Mouse (Mus musculus) T-helper 1 cell (primary cell): Measurements from ENCODE around the gene Scrt2.
"Not testable (repeated sequence)": the region's sequence is repeated elsewhere in the genome, so short reads cannot be mapped to it uniquely, and the experiment has no call there.

Experiments
- in situ Hi-C: fragments of 300-600 bp; cut with MboI, MseI; formaldehyde crosslinking; loops from one replicate; pipeline ENCODE4 v1.15.1; 2025; ENCODE audit warnings: high pct_unique_total_duplicates

Scrt2 gene

DNA sequence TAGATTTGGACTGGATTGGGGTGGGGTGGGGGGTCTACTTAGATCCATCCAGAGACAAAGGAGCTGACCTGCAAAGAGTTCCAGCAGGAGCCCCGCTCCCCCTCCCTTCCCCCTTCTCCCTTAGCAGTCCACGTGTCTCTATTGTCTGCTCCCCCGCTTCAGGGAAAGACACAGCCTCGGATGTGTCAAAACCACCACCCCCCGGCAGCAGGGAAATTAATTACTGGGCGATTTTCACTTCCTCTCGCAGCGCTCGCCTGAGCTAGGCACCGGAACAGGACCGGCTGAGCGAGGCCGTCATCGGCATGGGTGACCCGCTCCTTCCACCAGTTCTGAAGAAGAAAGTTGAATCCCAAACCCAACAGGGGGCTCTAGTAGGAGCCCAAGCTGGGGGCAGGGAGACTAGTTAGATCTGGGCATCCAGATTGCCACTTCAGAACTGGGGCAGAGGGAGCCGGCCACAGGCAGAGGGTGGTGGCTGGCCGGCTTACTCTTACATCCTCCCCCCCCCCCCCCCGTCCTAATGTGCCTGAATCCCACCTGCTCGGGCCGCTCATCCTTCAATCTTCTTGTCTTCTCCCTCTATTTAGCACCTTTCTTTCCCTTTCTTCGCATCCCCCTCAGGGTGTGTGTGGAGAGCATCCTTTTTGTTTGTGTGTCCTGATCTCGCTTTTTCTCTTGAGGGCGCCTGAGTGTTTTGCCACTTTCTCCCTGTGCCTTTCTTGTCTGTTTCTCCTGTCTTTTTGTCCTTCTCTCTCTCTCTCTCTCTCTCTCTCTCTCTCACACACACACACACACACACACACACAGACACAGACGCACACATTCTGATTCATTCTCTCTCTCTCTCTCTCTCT, at the start of gene Scrt2:
TSS of gene Scrt2 (plus strand) at position 845 of the 857 bp plus-strand sequence.
- in situ Hi-C loops: no loop called here

DNA sequence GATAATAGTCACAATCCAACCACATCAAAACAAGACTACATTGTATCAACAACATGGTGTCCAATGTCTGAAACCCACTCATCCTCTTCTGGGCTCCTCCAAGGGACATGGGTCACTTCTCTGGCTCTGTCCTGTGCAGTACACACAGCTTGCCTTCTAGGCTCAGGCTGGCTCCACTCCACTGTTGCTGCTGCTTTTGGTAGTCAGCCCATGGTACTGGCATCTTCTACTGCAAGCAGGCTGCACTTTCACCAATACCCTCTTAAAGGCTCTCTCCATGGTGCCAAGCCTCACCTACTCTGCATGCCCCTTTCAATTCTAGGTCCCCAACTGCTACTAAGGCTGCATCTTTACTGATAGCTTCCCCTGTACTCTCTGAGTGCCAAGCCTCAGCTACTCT, 41.2 kb upstream of the Scrt2 start:
- in situ Hi-C loops: no loop called here

DNA sequence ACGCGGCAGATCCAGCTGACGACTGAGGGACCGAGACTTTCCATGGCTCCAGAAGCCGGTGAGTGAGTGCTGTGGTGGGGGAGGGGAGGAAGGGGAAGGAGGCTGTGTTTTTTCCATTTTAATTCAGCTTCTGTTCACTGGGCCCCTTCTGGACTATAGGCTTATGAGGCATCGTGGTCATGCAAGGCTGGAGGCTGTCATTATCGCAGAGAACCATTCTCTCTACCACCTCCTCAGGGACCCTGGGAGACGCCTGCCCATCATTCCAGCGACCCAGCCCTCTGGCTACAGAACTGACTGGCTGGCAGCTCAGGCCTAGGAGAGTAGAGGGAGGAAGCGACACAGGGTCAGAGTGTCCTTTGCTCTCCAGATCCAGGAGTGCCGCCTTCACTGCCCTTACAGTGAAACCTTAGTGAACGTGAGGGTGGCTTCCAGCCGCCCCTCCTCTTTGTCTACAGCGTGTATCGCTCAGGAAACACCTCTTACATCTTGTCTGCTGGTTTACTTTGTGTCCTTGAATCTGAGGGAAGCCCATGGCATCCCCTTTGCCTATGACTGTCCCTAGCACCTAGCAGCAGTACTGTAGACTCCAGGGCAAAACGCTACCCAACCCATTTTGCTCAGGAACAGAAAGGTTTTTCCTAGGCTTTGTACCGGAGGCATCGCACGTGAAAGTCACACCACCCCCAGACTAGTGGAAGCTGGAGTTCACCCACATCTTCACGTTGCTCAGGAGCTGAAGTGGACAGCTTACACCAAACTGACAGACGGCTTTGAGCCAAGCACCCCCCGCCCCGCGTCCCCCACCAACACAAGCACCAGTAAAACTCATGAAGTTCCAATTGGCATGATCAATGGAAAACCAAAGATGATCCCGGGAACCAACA, 34.0 kb upstream of the Scrt2 start:
- in situ Hi-C loops: no loop called here

DNA sequence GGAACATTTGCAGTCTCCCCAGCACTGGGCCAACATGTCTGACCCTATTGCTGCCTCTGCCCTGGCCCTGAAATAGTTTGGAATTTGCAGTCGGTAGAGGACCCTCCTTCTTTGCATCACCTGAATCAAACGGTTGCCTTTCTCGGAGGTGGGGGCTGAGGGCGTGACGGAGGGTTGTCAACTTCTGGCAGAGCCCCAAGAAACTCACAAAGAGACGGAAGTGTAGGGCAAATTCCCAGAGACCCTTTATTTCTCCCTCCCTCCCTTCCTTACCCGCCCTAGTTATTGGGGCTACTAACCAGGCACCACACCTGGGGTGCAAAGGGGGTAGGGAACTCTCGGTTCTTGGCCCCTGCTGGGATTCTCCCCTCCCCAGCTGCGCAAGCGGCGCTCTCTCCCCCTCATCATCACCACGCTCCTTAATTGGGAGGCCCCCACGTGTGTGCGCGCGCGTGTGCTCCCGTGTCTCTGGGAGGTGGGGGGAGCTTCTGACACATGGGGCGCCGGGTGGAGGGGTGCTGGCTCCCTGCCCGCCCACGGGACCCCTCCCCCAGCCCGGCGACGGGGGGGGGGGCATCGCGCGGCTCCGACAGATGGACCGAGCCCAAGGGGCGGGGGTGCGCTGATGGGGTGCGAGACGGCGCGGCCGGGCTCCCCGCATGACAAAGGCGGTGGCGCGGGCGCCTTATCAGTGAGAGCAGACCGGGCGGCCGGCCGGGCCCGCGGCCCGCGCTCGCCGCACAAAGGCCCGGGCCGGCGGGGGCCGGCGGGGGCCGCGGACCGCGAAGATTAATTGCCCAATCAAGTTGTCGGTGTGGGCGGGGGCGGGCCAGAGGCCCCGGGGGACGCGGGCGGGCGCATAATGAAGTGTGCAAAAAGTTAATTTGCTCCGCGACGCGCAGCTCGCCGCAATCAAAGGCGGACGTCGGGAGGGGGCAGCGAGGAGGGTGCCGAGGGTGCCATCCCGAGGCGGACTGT, 33.0 kb upstream of the Scrt2 start:
- in situ Hi-C loops: no loop called here

DNA sequence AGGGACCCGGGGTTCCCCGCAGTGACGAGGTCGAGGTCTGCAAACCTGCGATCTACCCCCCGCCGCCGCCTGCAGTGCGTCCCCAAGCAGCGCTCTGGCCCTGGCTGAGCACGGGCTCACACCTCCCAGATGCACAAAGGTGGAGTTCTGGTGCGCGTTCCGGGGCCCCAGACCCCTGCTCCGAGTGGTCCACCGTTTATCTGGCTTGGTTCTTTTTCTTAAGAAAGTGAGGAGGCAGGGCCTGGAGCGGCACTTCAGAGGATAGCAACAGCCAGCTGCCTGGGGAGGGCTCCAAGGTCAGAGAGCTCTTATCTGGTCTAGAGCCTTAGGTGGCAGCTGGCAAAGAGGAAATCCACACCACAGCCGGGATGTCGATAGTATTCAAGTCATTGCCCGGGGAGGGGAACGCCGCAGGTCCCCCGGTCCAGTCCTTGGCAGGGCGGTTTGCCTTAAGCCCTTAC, 32.3 kb upstream of the Scrt2 start:
- in situ Hi-C loops: no loop called here

DNA sequence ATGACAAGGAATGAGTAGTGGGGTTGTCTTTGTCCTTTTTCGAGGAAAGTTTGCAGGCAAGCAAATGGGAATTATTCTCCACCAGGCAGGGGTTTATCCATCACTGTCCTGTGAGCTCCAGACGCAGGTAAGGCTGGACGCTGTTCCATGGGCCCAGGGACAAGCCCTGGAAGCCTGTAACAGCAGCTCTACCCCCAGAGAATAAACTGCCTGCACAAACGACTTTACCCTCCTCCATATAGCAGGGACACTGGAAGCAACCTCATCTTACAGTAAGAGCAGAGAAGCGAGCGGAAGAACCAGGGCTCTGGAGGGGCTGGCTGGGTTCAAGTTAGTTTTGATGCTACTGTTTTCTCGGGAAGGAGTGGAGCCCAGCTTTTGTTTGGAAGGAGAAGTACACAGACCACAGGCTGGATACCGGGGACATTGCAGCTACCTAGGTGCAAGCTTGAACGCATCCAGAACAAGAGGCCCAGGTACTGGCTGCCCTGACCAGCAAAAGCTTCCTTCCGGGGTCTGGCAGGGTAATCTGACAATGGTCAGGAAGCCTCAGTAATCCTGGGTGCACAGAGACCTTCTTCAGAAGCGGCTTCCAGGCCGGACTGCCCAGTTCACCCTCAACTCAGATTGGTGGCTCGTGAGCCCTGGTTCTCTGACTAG, 31.6 kb upstream of the Scrt2 start:
- in situ Hi-C loops: no loop called here

DNA sequence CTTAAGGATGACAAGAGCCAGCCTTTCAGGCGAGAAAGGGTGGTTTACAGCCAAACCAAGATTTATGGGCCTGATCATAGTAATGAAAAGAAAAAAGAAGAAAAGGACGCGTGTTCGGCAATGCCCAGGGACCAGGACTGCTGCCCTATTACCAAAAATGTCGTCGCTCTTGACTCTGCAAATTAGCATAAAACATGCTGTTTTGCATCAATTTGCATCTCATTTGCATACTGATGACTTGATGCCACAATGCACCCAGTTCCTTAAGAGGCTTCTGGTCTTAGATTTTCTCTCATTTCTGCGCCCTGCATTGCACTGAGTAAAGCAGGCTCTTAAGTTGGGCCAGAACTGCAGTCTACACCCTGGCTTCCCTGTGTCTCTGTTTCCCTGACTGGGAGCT, 31.0 kb upstream of the Scrt2 start:
- in situ Hi-C loops: no loop called here

DNA sequence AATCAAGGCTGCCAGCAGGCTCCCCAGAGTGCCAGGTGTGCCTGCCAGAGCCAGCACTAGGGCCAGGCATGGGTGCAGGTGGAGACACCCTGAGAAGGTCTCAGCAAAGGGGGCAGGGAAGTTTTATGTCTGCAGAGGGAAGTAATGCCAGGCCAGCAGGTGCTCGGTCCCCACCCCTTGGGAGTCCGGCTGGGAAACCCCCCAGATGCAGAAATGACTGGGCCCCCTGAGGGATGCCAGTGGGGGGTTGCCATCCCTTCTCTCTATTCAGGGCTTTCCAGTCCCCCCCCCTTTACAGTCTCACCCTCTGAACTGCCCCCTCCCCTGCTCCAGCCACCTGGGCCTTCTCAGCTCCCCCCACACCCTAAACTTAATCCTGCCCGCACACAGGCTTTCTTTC, 29.3 kb upstream of the Scrt2 start:
- in situ Hi-C loops: no loop called here

DNA sequence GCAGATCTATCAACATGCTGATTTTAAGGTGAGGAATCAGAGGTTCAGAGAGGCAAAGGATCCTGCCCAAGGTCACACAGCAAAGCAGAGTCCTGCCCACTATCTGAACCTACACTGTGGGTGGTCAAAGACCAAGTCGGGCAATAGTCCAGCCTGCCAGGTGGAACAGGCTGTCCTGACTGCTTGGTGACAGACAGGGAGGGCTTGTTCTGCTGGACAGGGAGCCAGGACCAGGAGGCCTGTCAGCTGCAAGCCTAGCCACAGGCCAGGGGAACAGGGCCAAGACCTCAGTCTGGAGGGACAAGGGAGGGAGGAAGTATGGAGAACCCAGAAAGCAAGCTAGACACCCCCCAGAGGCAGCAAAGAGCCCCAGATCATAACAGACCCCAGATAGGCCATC, 25.9 kb upstream of the Scrt2 start:
- in situ Hi-C loops: no loop called here

DNA sequence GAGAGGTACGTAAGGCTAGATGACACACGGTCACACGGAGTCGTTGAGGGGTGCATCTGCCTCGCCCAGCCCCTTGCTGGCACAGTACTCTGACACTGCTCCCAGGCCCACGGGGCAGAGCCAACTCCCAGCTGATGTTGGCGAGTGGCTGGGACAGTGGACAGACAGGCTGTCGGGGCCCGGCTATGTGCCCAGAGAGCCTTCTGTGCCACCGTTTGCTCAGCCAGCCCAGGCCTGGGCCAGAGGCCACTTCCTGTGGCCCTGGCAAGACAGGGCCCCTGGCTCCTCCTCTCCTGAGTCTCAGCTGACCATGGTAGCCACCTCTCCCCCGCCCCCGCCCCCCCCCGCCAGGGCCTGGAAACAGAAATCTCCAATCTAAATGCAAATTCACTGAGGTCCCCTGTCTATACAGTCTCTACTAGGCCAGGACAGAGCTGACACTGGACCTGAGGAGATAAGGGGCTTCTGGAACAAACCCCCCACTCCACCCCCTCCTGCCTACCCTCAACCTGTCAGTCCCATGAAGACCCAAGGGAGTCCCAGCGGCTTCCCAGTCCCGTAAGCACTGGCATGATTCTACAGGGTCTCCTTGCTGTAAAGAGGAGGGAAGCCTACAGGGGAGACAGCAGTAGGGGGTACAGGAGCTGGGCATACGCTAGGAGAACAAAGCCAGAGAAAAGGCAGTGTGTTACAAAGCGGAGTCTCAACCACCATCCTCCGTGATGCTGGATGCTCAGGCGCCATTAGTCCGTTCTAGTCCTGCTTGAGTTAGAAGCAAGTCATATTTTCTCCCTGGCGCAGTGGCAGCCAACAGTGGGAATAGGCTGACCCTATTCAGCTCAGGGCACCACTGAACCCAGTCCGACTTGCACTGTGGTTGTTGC, 24.7 kb upstream of the Scrt2 start:
- in situ Hi-C loops: no loop called here

DNA sequence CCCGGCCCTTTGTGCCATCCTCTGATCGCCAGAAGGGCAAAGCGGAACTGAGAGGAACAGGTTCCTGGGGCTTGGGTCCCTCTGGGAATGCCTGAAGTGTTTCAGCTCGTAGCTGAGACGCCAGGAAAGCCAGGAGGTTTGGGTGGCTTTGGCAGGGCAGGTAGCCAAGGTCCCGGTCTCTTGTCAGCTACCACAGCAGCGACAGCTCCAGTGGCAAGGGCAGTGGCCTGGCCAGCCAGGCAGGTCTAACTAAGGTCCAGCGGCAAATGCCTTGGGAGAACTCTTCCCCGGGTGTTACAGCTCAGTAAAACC, 24.1 kb upstream of the Scrt2 start:
- in situ Hi-C loops: no loop called here

DNA sequence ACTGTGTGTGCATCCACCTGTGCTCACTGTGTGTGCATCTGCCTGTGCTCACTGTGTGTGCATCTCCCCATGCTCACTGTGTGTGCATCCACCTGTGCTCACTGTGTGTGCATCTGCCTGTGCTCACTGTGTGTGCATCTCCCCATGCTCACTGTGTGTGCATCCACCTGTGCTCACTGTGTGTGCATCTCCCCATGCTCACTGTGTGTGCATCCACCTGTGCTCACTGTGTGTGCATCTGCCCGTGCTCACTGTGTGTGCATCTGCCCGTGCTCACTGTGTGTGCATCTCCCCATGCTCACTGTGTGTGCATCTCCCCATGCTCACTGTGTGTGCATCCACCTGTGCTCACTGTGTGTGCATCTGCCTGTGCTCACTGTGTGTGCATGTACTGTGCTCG, 18.5 kb upstream of the Scrt2 start:
- in situ Hi-C loops: not testable (repeated sequence)

DNA sequence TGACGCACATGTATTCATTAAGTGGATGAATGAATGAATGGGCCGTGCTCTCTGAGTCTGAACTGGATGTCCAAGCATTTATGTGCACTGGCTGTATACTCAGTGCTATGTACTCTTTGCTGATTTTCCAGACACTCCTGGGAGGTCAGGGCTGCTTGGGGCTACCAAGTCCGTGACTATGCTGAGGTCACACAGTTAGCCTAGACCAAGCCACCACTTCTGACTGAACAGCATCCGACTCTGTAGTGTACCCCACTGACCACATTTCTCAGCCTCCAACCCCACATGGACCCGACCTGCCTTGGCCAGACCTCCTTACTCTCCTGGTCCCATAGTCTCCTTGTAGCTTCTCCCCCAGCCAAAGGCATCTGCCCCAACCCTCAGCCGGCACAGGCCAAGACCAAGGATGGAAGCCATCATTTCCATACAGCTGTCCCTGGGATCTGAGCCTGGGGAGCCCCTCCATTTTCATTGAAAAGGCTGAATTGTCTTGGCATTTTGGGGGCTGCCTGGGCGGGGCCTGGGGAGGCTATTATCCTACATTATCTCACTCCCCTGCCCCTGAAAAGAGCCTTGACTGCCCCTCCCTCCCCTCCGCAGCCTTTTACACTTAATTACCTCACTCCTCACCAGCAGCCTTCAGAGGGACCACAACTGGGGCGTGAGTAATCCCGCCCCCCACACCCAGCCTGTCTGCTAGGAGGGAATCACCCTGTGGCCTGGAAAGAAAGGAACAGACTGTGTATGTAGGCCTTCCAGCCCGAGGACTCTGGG, 12.5 kb upstream of the Scrt2 start:
- in situ Hi-C loops: no loop called here

DNA sequence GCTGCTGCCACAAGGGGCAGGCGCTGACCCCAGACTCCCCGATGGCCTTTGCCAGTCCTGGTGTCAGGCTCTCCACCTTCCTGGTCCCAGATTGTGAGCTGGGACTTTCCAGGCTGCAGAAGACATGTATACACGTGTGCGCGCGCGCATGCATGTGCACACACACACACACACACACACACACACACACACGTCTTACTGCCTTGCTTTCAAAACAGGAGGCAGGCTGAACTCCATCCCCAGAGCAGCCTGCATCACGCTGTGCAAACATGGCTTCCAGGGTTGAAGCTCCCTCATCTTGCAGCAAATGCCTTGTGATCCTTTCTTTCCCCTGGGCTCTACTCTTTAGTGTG, 11.9 kb upstream of the Scrt2 start:
- in situ Hi-C loops: no loop called here

DNA sequence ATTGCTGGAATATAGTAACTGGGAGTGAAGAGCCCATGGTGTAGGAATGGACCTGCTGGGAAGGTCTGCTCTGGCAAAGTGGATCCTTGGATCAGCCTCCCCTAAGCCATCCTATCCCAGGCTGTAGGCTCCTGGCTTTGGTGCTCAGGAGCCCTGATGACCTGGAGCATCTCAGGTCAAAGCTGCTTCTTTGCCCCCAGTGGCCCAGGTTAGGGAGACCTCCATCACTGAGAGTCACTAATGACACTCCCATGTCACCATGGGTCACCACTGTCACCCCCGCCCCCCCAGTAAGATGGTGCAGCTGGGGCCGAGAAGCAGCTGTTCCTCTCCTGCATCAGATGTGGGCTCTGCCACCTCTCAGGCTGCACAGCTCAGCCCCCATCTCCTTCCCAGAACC, 11.4 kb upstream of the Scrt2 start:
- in situ Hi-C loops: no loop called here

DNA sequence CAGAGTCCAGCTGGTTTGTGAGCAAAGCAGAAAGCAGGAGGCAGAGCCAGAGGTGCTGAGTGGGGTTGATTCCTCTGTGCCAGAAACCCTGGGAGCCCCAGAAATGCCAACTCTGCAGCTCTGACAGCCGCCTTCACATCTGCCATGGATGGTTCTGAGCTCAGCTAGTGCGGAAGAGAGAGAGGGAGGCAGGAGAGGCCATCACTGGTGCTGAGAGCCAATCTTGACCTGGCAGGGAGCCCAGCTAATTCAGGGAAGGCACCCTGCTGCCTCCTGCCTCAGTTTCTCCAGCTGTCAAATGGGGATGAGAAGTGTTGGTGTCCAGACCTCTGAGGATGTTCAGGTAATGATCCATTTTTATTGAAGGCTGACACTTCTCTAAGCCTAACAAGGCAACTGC, 6.8 kb upstream of the Scrt2 start:
- in situ Hi-C loops: no loop called here

DNA sequence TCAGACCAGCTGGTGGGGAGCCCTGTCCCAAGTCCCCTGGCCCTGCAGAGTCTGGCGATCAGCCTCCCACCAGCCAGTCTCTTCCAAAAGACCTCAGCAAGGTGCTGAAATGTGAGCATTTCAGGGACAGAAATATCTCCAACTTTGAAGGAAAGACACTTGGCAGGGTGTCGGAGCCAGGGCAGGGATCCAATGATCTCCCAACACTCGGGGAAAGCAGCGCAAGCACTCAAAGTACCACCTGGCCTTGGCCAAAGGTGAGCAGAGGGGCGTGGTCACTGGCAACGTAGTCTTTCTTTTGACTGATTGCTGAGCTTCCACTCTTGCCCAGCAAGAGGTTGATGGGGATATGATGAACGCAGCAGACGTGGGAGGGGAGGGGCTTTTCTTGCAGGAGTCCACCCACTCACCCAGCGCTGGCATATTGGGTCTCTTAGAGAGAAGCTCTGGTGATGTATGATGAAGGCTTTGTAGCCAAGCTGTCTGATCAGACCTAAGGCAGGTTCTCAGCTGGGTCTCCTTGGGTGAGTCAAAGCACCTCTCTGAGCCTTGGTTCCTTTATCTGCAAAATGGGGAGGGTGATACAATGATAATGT, 5.9 kb upstream of the Scrt2 start:
- in situ Hi-C loops: no loop called here

DNA sequence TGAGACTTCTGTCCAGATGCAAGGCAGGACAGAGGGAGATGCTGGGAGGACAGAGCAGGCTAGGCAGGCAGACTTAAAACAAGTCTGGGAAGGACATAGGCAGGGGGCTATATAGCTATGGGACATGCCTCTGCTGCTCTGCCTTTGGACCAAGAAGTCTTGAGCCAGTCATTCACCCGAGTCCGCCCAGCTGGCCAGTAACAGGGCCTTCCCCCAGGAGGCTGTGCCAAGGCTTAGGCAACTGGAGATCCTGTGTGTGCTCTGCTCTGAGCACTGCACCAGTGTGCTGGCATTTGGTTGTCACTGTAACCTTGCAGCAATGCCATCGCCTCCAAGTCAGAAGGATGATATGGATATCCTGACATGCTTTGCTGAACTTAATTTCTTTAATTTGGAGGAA, 4.0 kb upstream of the Scrt2 start:
- in situ Hi-C loops: no loop called here
